Comparison of ENCODE assay signal across 10 mouse cellular contexts in genomic region chr2:93903415-93903814, GRCm38 (mm10). TPM values are rescaled to one million over a fixed set of nuclear protein-coding genes. Genes with fewer than 3 reads are reported as not detected.
DNase-seq lines count a peak whose midpoint lies in the region; ATAC-seq lines count a peak whose summit lies in the region.
"Had no signal": no experiment of that assay in that cellular context is flagged by ENCODE, and none has a peak within 500 bp of the region (broad histone marks: within the 10 kb centered on the region; RNA-seq: fewer than 3 reads in every experiment).

No protein-coding gene starts in this region.

- DNase-seq in cerebellum, adult 8-10 months, result peak; percentile 11
- no peak for DNase-seq in cerebellum, postnatal 4 days (ENCODE audit: low spot score in 2 of 2)
- peak; percentile 65 for DNase-seq in layer of hippocampus, adult 11-12 months (ENCODE audit: low spot score)
- DNase-seq in layer of hippocampus, postnatal 25 days (ENCODE audit: extremely low spot score in 1 of 2, low spot score in 1 of 2), result no peak
- DNase-seq in NIH3T3 (ENCODE audit: low read depth), result peak; percentile 28
- peak; percentile 79 for DNase-seq in layer of hippocampus, adult 9-11 months
- DNase-seq: kidney, adult 18-20 months; liver had no signal

- ATAC-seq in megakaryocyte progenitor cell, adult 5-6 weeks (replicated peaks; ENCODE audit: poor library complexity), result no peak
- ATAC-seq in CD4-positive, CD25-positive, alpha-beta regulatory T cell, adult 4 months, result no peak

RNA-seq across cellular contexts. Expression of gene Accsl, which starts 34.5 kb away (rescaled TPM):
- under 1 TPM; 0.32 to 0.77 TPM for total RNA-seq in layer of hippocampus, postnatal 25 days (2021)
- not detected in 2 replicates for total RNA-seq in megakaryocyte progenitor cell, adult 5-6 weeks (2015)
- total RNA-seq in megakaryocyte progenitor cell, adult 5-6 weeks (2017), result not detected in 2 replicates
- polyA plus RNA-seq in CD4-positive, CD25-positive, alpha-beta regulatory T cell, adult 4 months (2017; shearing (Covaris generic)), result not detected

RNA-seq across cellular contexts. Expression of gene Gm13889, which starts 53.6 kb away (rescaled TPM):
- 10 to 100 TPM; 52.7 to 63.8 TPM for total RNA-seq in layer of hippocampus, postnatal 25 days (2021)
- total RNA-seq in megakaryocyte progenitor cell, adult 5-6 weeks (2015), result not detected in 2 replicates
- total RNA-seq in megakaryocyte progenitor cell, adult 5-6 weeks (2017), result not detected in 2 replicates
- not detected for polyA plus RNA-seq in CD4-positive, CD25-positive, alpha-beta regulatory T cell, adult 4 months (2017; shearing (Covaris generic))

RNA-seq across cellular contexts. Expression of gene Accs, which starts 53.7 kb away (rescaled TPM):
- 1 to 10 TPM; 2.1 to 3.2 TPM for total RNA-seq in layer of hippocampus, postnatal 25 days (2021)
- 11.0 and 12.1 TPM in 2 replicates for total RNA-seq in megakaryocyte progenitor cell, adult 5-6 weeks (2015)
- total RNA-seq in megakaryocyte progenitor cell, adult 5-6 weeks (2017), result 11.3 and 16.5 TPM in 2 replicates
- polyA plus RNA-seq in CD4-positive, CD25-positive, alpha-beta regulatory T cell, adult 4 months (2017; shearing (Covaris generic)), result 10 to 100 TPM; 11.7 to 21.4 TPM

Comparison
In these comparisons a context has a peak if more than half of its experiments do, and no peak if none do; other contexts are left out.
1. DNase-seq: peak in cerebellum, adult 8-10 months (single experiment), layer of hippocampus, adult 11-12 months (single experiment), NIH3T3 (single experiment) and layer of hippocampus, adult 9-11 months (single experiment); none in cerebellum, postnatal 4 days (0 of 2) and layer of hippocampus, postnatal 25 days (0 of 2).
2. RNA of gene Gm13889, which starts 53.6 kb away (total RNA-seq): 52.7 to 63.8 TPM in layer of hippocampus, postnatal 25 days; not detected in megakaryocyte progenitor cell, adult 5-6 weeks; every median in the first group is over 10 times any median in the second.